ENCODE assay signal across 28 mouse cellular contexts in the genomic region with DNA sequence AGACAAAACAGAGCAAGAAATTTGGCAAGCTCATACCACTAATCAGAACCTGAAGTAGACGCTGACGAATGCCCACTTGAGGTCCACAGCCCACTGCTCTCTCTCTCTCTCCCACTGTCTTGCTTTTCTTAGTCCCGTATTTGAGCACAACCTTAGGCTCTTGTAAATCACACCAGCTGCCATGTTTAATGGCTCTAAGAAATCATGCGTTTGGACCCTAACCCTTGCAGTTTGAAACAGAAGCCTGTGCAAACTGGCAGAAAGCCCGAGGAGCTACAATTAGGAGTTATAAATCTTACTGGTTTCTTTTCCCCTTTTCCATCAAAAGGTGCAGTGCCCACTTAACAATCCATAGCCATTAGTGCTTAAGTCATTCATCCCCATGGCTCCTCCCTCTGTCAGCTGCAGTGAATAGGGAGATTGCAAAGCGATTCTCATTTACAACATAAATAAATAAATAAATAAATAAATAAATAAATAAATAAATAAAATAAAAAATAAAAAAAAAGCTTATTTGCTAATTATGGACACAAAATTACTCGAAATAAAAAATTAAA. TPM values are rescaled to one million over a fixed set of nuclear protein-coding genes. Genes with fewer than 3 reads are reported as not detected.
DNase-seq lines count a peak whose midpoint lies in the region; ATAC-seq lines count a peak whose summit lies in the region.
"Had no signal": no experiment of that assay in that cellular context is flagged by ENCODE, and none has a peak within 500 bp of the region (broad histone marks: within the 10 kb centered on the region; RNA-seq: fewer than 3 reads in every experiment).

No protein-coding gene starts in this region.

- no peaks in the 10 kb centered on the region for H3K4me1 ChIP-seq in kidney, embryonic 14.5 days (ENCODE audit: control insufficient read depth, insufficient read depth, low read length)
- no peaks in the 10 kb centered on the region for H3K4me1 ChIP-seq in neural tube, embryonic 11.5 days (ENCODE audit: control insufficient read depth, insufficient read depth, low read length)
- H3K4me1 ChIP-seq in limb, embryonic 12.5 days (replicated peaks), result no peaks in the 10 kb centered on the region
- 0 out of 2 replicates have a peak, but pooled peaks cover 3% of the 10 kb centered on the region for H3K4me1 ChIP-seq in neural tube, embryonic 15.5 days
- H3K4me1 ChIP-seq: liver, embryonic 15.5 days; megakaryocyte, embryonic 14.5 days had no signal

- H3K27me3 ChIP-seq in kidney, embryonic 14.5 days (ENCODE audit: control insufficient read depth, insufficient read depth, low read length), result no peaks in the 10 kb centered on the region
- H3K27me3 ChIP-seq in neural tube, embryonic 11.5 days (ENCODE audit: control insufficient read depth, insufficient read depth, low read length), result no peaks in the 10 kb centered on the region
- no peaks in the 10 kb centered on the region for H3K27me3 ChIP-seq in limb, embryonic 12.5 days
- H3K27me3 ChIP-seq in neural tube, embryonic 15.5 days (replicated peaks), result no peaks in the 10 kb centered on the region
- H3K27me3 ChIP-seq: liver, embryonic 15.5 days; megakaryocyte, embryonic 14.5 days had no signal

- no peak for DNase-seq in kidney, adult 18-20 months
- peak; percentile 25 for DNase-seq in neural tube, embryonic 11.5 days (ENCODE audit: low spot score)
- no peak for DNase-seq in neural tube, embryonic 10.5 days (ENCODE audit: extremely low spot score, low spot score)
- no peak for DNase-seq in frontal cortex, postnatal 14 days (ENCODE audit: low spot score in 2 of 2)
- DNase-seq: adrenal gland, postnatal 14 days; B cell, adult 2 months; cerebellum, adult 8-10 months; gastrocnemius, postnatal 14 days; heart, postnatal 14 days; lung, postnatal 10 days; retina, postnatal 1 day; thymus, postnatal 36 days had no signal

- ATAC-seq in kidney, embryonic 14.5 days (ENCODE audit: low FRiP score, low TSS enrichment), result peak; percentile 96
- peak; percentile 89 for ATAC-seq in neural tube, embryonic 11.5 days (ENCODE audit: insufficient read depth, low FRiP score, low TSS enrichment)
- ATAC-seq in limb, embryonic 12.5 days (ENCODE audit: insufficient number of reproducible peaks, insufficient read depth, low FRiP score, low TSS enrichment, low read depth), result peak; percentile 63; the same call in 1 of the 2 replicates
- peak; percentile 57 for ATAC-seq in neural tube, embryonic 15.5 days (ENCODE audit: low FRiP score)
- ATAC-seq in erythroblast, adult 5-6 weeks (replicated peaks; ENCODE audit: low FRiP score, poor library complexity, severe bottlenecking), result no peak
- ATAC-seq: intestine, postnatal 0 days had no signal

- no peak overlapping the region for H3K4me2 ChIP-seq in kidney, embryonic 14.5 days (replicated peaks; ENCODE audit: low read depth, low read length)
- H3K4me2 ChIP-seq in neural tube, embryonic 11.5 days (ENCODE audit: low read depth), result no peak overlapping the region
- H3K4me2 ChIP-seq in limb, embryonic 12.5 days, result no peak overlapping the region
- H3K4me2 ChIP-seq in neural tube, embryonic 15.5 days, result 0 out of 2 replicates have a peak overlapping the region, but pooled peaks have one; percentile 9
- H3K4me2 ChIP-seq: heart, embryonic 11.5 days; hindbrain, embryonic 14.5 days; liver, embryonic 15.5 days had no signal

- H3K9me3 ChIP-seq in kidney, embryonic 14.5 days (ENCODE audit: control insufficient read depth, low read length), result no peaks in the 10 kb centered on the region
- H3K9me3 ChIP-seq in neural tube, embryonic 11.5 days (ENCODE audit: control insufficient read depth, low read length), result no peaks in the 10 kb centered on the region
- H3K9me3 ChIP-seq in limb, embryonic 12.5 days, result no peaks in the 10 kb centered on the region
- H3K9me3 ChIP-seq in neural tube, embryonic 15.5 days (replicated peaks), result no peaks in the 10 kb centered on the region
- H3K9me3 ChIP-seq: liver, embryonic 15.5 days; megakaryocyte, embryonic 14.5 days had no signal

- 25% methylated on average over 7 of the region's 7 CpGs for WGBS in kidney, embryonic 14.5 days
- 30% methylated on average over 7 of the region's 7 CpGs for WGBS in neural tube, embryonic 11.5 days
- 29% methylated on average over 7 of the region's 7 CpGs for WGBS in limb, embryonic 12.5 days
- WGBS in neural tube, embryonic 15.5 days, result 20% methylated on average over 7 of the region's 7 CpGs

- no peak overlapping the region for H3K27ac ChIP-seq in kidney, embryonic 14.5 days (ENCODE audit: low read depth, low read length)
- no peak overlapping the region for H3K27ac ChIP-seq in neural tube, embryonic 11.5 days (ENCODE audit: low read depth, low read length)
- H3K27ac ChIP-seq in limb, embryonic 12.5 days, result no peak overlapping the region
- no peak overlapping the region for H3K27ac ChIP-seq in neural tube, embryonic 15.5 days (replicated peaks)
- H3K27ac ChIP-seq: hindbrain, embryonic 14.5 days; liver, embryonic 15.5 days had no signal

- H3K4me3 ChIP-seq in kidney, embryonic 14.5 days (ENCODE audit: low read length), result no peak overlapping the region
- H3K4me3 ChIP-seq in neural tube, embryonic 11.5 days (ENCODE audit: low read depth, low read length), result no peak overlapping the region
- no peak overlapping the region for H3K4me3 ChIP-seq in limb, embryonic 12.5 days (replicated peaks)
- no peak overlapping the region for H3K4me3 ChIP-seq in neural tube, embryonic 15.5 days (replicated peaks)
- H3K4me3 ChIP-seq: liver, embryonic 15.5 days; megakaryocyte, embryonic 14.5 days had no signal

- H3K36me3 ChIP-seq in kidney, embryonic 14.5 days (ENCODE audit: control insufficient read depth, insufficient read depth, low read length), result no peaks in the 10 kb centered on the region
- no peaks in the 10 kb centered on the region for H3K36me3 ChIP-seq in neural tube, embryonic 11.5 days (ENCODE audit: control insufficient read depth, insufficient read depth, low read length)
- no peaks in the 10 kb centered on the region for H3K36me3 ChIP-seq in limb, embryonic 12.5 days
- H3K36me3 ChIP-seq in neural tube, embryonic 15.5 days, result no peaks in the 10 kb centered on the region
- H3K36me3 ChIP-seq: liver, embryonic 15.5 days had no signal

- H3K9ac ChIP-seq in kidney, embryonic 14.5 days (ENCODE audit: low read depth, low read length), result no peak overlapping the region
- H3K9ac ChIP-seq in neural tube, embryonic 11.5 days (ENCODE audit: low read length), result no peak overlapping the region
- H3K9ac ChIP-seq in limb, embryonic 12.5 days (replicated peaks), result no peak overlapping the region
- H3K9ac ChIP-seq in neural tube, embryonic 15.5 days (replicated peaks), result no peak overlapping the region
- H3K9ac ChIP-seq: hindbrain, embryonic 14.5 days; liver, embryonic 15.5 days had no signal

RNA-seq across cellular contexts. Expression of a gene that starts 31.4 kb away (rescaled TPM):
- not detected in 2 replicates for polyA plus RNA-seq in kidney, embryonic 14.5 days (2014; fragmentation: Nextera tagmentation; extraction: Ambion mirVana)
- polyA plus RNA-seq in neural tube, embryonic 11.5 days (2014; fragmentation: Nextera tagmentation; extraction: Ambion mirVana), result not detected in 2 replicates
- not detected in 2 replicates for polyA plus RNA-seq in limb, embryonic 12.5 days (2016; fragmentation: Nextera tagmentation; extraction: Ambion mirVana)
- polyA plus RNA-seq in neural tube, embryonic 15.5 days (2015; fragmentation: Nextera tagmentation; extraction: Ambion mirVana), result not detected in 2 replicates
- not detected in 2 replicates for total RNA-seq in erythroblast, adult 5-6 weeks (2015; ENCODE audit: low replicate concordance)
- not detected in 2 replicates for total RNA-seq in erythroblast, adult 5-6 weeks (2017; ENCODE audit: low replicate concordance)
- total RNA-seq: adrenal gland, postnatal 14 days; gastrocnemius, postnatal 14 days; heart, postnatal 14 days; layer of hippocampus, postnatal 25 days; left cerebral cortex, postnatal 25 days; midbrain, postnatal 0 days; neutrophil, adult 5-6 weeks had no signal
- polyA plus RNA-seq: cortical plate, adult 2 months; frontal cortex, adult 2 months; heart, embryonic 11.5 days; hindbrain, embryonic 14.5 days; intestine, postnatal 0 days; liver, embryonic 15.5 days; midbrain, postnatal 0 days; testis, adult 2 months had no signal

RNA-seq across cellular contexts. Expression of a gene that starts 50.1 kb away (rescaled TPM):
- 87.9 and 100 TPM in 2 replicates for polyA plus RNA-seq in kidney, embryonic 14.5 days (2014; fragmentation: Nextera tagmentation; extraction: Ambion mirVana)
- 105 and 106 TPM in 2 replicates for polyA plus RNA-seq in neural tube, embryonic 11.5 days (2014; fragmentation: Nextera tagmentation; extraction: Ambion mirVana)
- polyA plus RNA-seq in limb, embryonic 12.5 days (2016; fragmentation: Nextera tagmentation; extraction: Ambion mirVana), result 87.9 and 94.9 TPM in 2 replicates
- polyA plus RNA-seq in neural tube, embryonic 15.5 days (2015; fragmentation: Nextera tagmentation; extraction: Ambion mirVana), result 85.9 and 95.3 TPM in 2 replicates
- 7.3 and 42.3 TPM in 2 replicates for total RNA-seq in erythroblast, adult 5-6 weeks (2015; ENCODE audit: low replicate concordance)
- 4.3 and 16.0 TPM in 2 replicates for total RNA-seq in erythroblast, adult 5-6 weeks (2017; ENCODE audit: low replicate concordance)
